8 mouse cellular contexts compared by ENCODE assay signal in the genomic region with DNA sequence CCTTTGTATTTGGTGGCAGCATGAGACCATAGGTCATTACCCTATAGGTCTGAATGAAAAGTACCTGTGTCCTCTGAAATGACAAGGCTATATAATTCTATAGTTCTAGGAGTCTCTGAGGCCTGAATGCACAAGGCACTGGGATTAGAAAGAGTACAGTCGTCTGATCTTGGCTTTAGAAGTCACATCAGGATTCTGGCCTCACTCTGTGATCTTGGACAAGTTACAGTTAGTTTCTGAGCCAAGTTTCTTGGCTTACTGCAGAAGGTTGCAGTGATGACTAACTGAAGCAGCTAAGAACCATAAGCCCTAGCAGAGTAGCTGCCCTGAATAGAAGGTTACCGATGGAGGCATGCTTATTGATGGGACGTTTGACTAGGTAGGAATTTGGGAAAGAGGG. TPM values are rescaled to one million over a fixed set of nuclear protein-coding genes. Genes with fewer than 3 reads are reported as not detected.
DNase-seq lines count a peak whose midpoint lies in the region; ATAC-seq lines count a peak whose summit lies in the region.

No protein-coding gene starts in this region.

- peak overlapping the region; percentile 71 for H3K4me3 ChIP-seq in brown adipose tissue, adult 24 weeks (ENCODE audit: insufficient read depth, low read depth, low read length)
- H3K4me3 ChIP-seq in hindbrain, embryonic 10.5 days: peak overlapping the region; percentile 65
- H3K4me3 ChIP-seq in liver, embryonic 13.5 days (replicated peaks): peak overlapping the region; percentile 78

- H3K9me3 ChIP-seq in hindbrain, embryonic 10.5 days: no peaks in the 10 kb centered on the region
- H3K9me3 ChIP-seq in liver, embryonic 13.5 days (replicated peaks): no peaks in the 10 kb centered on the region

- peak overlapping the region; percentile 23; the same call in 1 of the 2 replicates for H3K27ac ChIP-seq in brown adipose tissue, adult 24 weeks (replicated peaks; ENCODE audit: low read depth, low read length)
- H3K27ac ChIP-seq in hindbrain, embryonic 10.5 days: 0 out of 2 replicates have a peak overlapping the region, but pooled peaks have one; percentile 98
- peak overlapping the region; percentile 99 for H3K27ac ChIP-seq in liver, embryonic 13.5 days

- no peak for ATAC-seq in liver, embryonic 13.5 days (ENCODE audit: low read depth)

- 62% methylated on average over 3 of the region's 3 CpGs for WGBS in hindbrain, embryonic 10.5 days
- WGBS in liver, embryonic 13.5 days (ENCODE audit: insufficient replicate concordance): 15% methylated on average over 3 of the region's 3 CpGs

- H3K36me3 ChIP-seq in hindbrain, embryonic 10.5 days: no peaks in the 10 kb centered on the region
- H3K36me3 ChIP-seq in liver, embryonic 13.5 days: peaks cover 10% of the 10 kb centered on the region

- H3K9ac ChIP-seq in liver, embryonic 13.5 days: peak overlapping the region; percentile 91

- peak overlapping the region; percentile 91 for H3K4me2 ChIP-seq in liver, embryonic 13.5 days

- H3K4me1 ChIP-seq in brown adipose tissue, adult 24 weeks (ENCODE audit: control insufficient read depth, insufficient read depth, insufficient read length, low read length): 0 out of 2 replicates have a peak, but pooled peaks cover 3% of the 10 kb centered on the region
- H3K4me1 ChIP-seq in hindbrain, embryonic 10.5 days (replicated peaks): peaks cover 25% of the 10 kb centered on the region
- peaks cover 73% of the 10 kb centered on the region for H3K4me1 ChIP-seq in liver, embryonic 13.5 days (replicated peaks)

- no peaks in the 10 kb centered on the region for H3K27me3 ChIP-seq in hindbrain, embryonic 10.5 days (ENCODE audit: insufficient read depth, poor library complexity, severe bottlenecking)
- H3K27me3 ChIP-seq in liver, embryonic 13.5 days: no peaks in the 10 kb centered on the region

- peak; percentile 11 for DNase-seq in kidney, adult 11 months
- no peak for DNase-seq in kidney, postnatal 10 days
- no peak for DNase-seq in hindbrain, embryonic 10.5 days (ENCODE audit: low spot score)
- DNase-seq in liver, embryonic 13.5 days: no peak
- no peak for DNase-seq in urinary bladder, adult 2 months (ENCODE audit: low spot score)
- DNase-seq in gastrocnemius, postnatal 4 days (ENCODE audit: low spot score in 2 of 2): no peak
- no peak for DNase-seq in yolk sac, embryonic 10.5 days (ENCODE audit: low spot score)

RNA-seq across cellular contexts. Expression of gene Prcp, which starts 1.8 kb away (rescaled TPM):
- 11.4 and 11.9 TPM in 2 replicates for polyA plus RNA-seq in brown adipose tissue, adult 24 weeks (2012; ENCODE audit: insufficient read depth, insufficient read length, missing spikeins)
- 19.8 and 22.5 TPM in 2 replicates for polyA plus RNA-seq in hindbrain, embryonic 10.5 days (2016; fragmentation: Nextera tagmentation; extraction: Ambion mirVana)
- 16.5 and 18.3 TPM in 2 replicates for polyA plus RNA-seq in liver, embryonic 13.5 days (2015; fragmentation: Nextera tagmentation; extraction: Ambion mirVana)
- polyA plus RNA-seq in urinary bladder, adult 2 months (2012; rRNA removed): 20.4 and 21.0 TPM in 2 replicates
- total RNA-seq in gastrocnemius, postnatal 4 days (2021): 10 to 100 TPM; 32.0 to 32.1 TPM

RNA-seq across cellular contexts. Expression of gene Ddias, which starts 2.0 kb away (rescaled TPM):
- not detected in 2 replicates for polyA plus RNA-seq in brown adipose tissue, adult 24 weeks (2012; ENCODE audit: insufficient read depth, insufficient read length, missing spikeins)
- 17.4 and 23.9 TPM in 2 replicates for polyA plus RNA-seq in hindbrain, embryonic 10.5 days (2016; fragmentation: Nextera tagmentation; extraction: Ambion mirVana)
- 10.6 and 15.1 TPM in 2 replicates for polyA plus RNA-seq in liver, embryonic 13.5 days (2015; fragmentation: Nextera tagmentation; extraction: Ambion mirVana)
- polyA plus RNA-seq in urinary bladder, adult 2 months (2012; rRNA removed): 0.66 and 0.77 TPM in 2 replicates
- total RNA-seq in gastrocnemius, postnatal 4 days (2021): 1 to 10 TPM; 2.7 to 3.4 TPM

Comparison
In these comparisons a context has a peak if more than half of its experiments do, and no peak if none do; other contexts are left out.
1. H3K27ac ChIP-seq: peak in every context shown above with its lines; median percentile 99 in liver, embryonic 13.5 days; 98 in hindbrain, embryonic 10.5 days; 23 in brown adipose tissue, adult 24 weeks.